Mouse (Mus musculus) midbrain, embryonic 14.5 days (tissue): ENCODE results near the gene Ano10. TPM values are rescaled to one million over a fixed set of nuclear protein-coding genes. Genes with fewer than 3 reads are reported as not detected.

ENCODE experiments used
- ATAC-seq: fragments of 200-750 bp; cut with Nextera tagmentation; 2 replicates; pipeline ENCODE4 v1.8.0; 2017; ENCODE audit warnings: moderate number of reproducible peaks, moderate library complexity; ENCODE audit not compliant: low FRiP score, low TSS enrichment
- DNase-seq: peaks from one replicate; pipeline ENCODE4 v3.0.0-alpha.2; 2015
- H3K27ac ChIP-seq: fragments of 300-500 bp; sonication (generic); replicated peaks from 2 replicates; pipeline ENCODE4 v1.5.1; 2014; ENCODE audit warnings: mild to moderate bottlenecking, low read depth, low read length, moderate library complexity
- H3K27me3 ChIP-seq: fragments of 300-500 bp; sonication (generic); 2 replicates; pipeline ENCODE4 v1.6.1; 2014; ENCODE audit warnings: low read length, control low read depth, mixed read lengths; ENCODE audit not compliant: control insufficient read depth, insufficient read depth
- H3K36me3 ChIP-seq: fragments of 300-500 bp; sonication (generic); 2 replicates; pipeline ENCODE4 v1.6.1; 2014; ENCODE audit warnings: low read length, control low read depth; ENCODE audit not compliant: control insufficient read depth, insufficient read depth
- H3K4me1 ChIP-seq: fragments of 300-500 bp; sonication (generic); 2 replicates; pipeline ENCODE4 v1.6.1; 2014; ENCODE audit warnings: mild to moderate bottlenecking, antibody characterized with exemption, low read length, control low read depth; ENCODE audit not compliant: control insufficient read depth, insufficient read depth
- H3K4me2 ChIP-seq: fragments of 300-500 bp; sonication (generic); 2 replicates; pipeline ENCODE4 v1.6.1; 2014; ENCODE audit warnings: mild to moderate bottlenecking, low read length, moderate library complexity
- H3K4me3 ChIP-seq: fragments of 300-500 bp; sonication (generic); replicated peaks from 2 replicates; pipeline ENCODE4 v1.5.1; 2014; ENCODE audit warnings: low read depth, low read length
- H3K9ac ChIP-seq: fragments of 300-500 bp; sonication (generic); replicated peaks from 2 replicates; pipeline ENCODE4 v1.6.1; 2014; ENCODE audit warnings: mild to moderate bottlenecking, low read length, moderate library complexity
- H3K9me3 ChIP-seq: fragments of 300-500 bp; sonication (generic); 2 replicates; pipeline ENCODE4 v1.6.1; 2016; ENCODE audit warnings: low read length, control low read depth, mixed read lengths; ENCODE audit not compliant: control insufficient read depth
- WGBS: fragments of 180-500 bp; shearing (Covaris S2); extraction: QIAGEN DNeasy Blood & Tissue Kit; methylation state at CpG from one replicate; pipeline ENCODE4 v1.1.7; 2014; 5-methylcytosine and 5-hydroxymethylcytosine counted together
- polyA plus RNA-seq: library from polyadenylated mRNA; unstranded; fragments of >200 nt; fragmentation: Nextera tagmentation; extraction: Ambion mirVana; gene quantifications from 2 replicates; pipeline ENCODE4 v1.2.1, GENCODE M21; 2014

Gene Ano10
- polyA plus RNA-seq, 1 experiment from 2014 or later = 41.2 TPM

GRCm38 (mm10) chr9:122285146-122285832 is 8.9 kb downstream of the Ano10 start:
- peak; percentile 72; the same call in 1 of the 2 replicates for ATAC-seq
- no peak overlapping the region for H3K9ac ChIP-seq
- H3K4me2 ChIP-seq = 0 out of 2 replicates have a peak overlapping the region, but pooled peaks have one; percentile 17
- 0 out of 2 replicates have a peak overlapping the region, but pooled peaks have one; percentile 5 for H3K27ac ChIP-seq
- 9% methylated on average over 6 of the region's 11 CpGs for WGBS
- DNase-seq = peak; percentile 85
- no peaks in the 10 kb centered on the region for H3K9me3 ChIP-seq
- no peak overlapping the region for H3K4me3 ChIP-seq
- no peaks in the 10 kb centered on the region for H3K36me3 ChIP-seq
- peaks cover 13% of the 10 kb centered on the region for H3K4me1 ChIP-seq
- no peaks in the 10 kb centered on the region for H3K27me3 ChIP-seq

GRCm38 (mm10) chr9:122284696-122285095 is 9.5 kb downstream of the Ano10 start:
- 38% methylated on average over 2 of the region's 2 CpGs for WGBS
- no peak for ATAC-seq

DNA sequence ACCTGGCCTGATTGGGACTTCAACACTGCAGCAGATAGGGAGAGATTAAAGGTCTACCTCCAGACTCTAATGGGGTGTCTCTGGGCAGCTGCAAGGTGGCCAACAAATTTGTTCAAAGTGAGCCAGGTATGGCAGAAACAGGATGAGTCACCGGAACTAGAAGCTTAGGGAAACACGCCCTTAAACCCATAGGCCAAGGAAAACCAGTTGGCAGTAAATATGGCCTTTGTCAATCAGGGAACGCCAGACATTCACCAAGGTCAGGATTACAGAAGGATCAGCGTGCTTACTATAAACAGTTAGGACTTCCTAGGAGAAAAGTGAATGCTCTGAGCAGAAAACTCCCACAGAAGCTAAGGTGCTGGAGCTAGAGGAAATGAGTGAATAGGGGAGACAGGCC is 13.2 kb downstream of the Ano10 start:
- Histone ChIP-seq H3K27me3 (no peaks in the 10 kb centered on the region), H3K4me3 (no peak overlapping the region), H3K4me2 (no peak overlapping the region), H3K4me1 (peaks cover 12% of the 10 kb centered on the region), H3K9ac (no peak overlapping the region), H3K9me3 (no peaks in the 10 kb centered on the region), H3K36me3 (peaks cover 4% of the 10 kb centered on the region; the same call in 1 of the 2 replicates), H3K27ac (no peak overlapping the region)
- ATAC-seq (no peak), DNase-seq (no peak)
- WGBS = 94% methylated on average over 4 of the region's 4 CpGs

More at GRCm38 (mm10) chr9:122284696-122285095, 9.5 kb downstream of the Ano10 start:
- H3K4me3 ChIP-seq = no peak overlapping the region
- no peak overlapping the region for H3K4me2 ChIP-seq
- no peaks in the 10 kb centered on the region for H3K36me3 ChIP-seq
- no peak overlapping the region for H3K27ac ChIP-seq
- H3K9me3 ChIP-seq = no peaks in the 10 kb centered on the region
- no peaks in the 10 kb centered on the region for H3K27me3 ChIP-seq
- DNase-seq = no peak
- H3K4me1 ChIP-seq = peaks cover 13% of the 10 kb centered on the region
- H3K9ac ChIP-seq = no peak overlapping the region

GRCm38 (mm10) chr9:122276665-122277064 is 17.6 kb downstream of the Ano10 start:
- H3K9me3 ChIP-seq = no peaks in the 10 kb centered on the region
- H3K4me1 ChIP-seq = no peaks in the 10 kb centered on the region
- peaks cover 40% of the 10 kb centered on the region for H3K36me3 ChIP-seq
- H3K27me3 ChIP-seq = no peaks in the 10 kb centered on the region
- WGBS = 88% methylated on average over 2 of the region's 2 CpGs
- no peak overlapping the region for H3K9ac ChIP-seq
- ATAC-seq (no peak), DNase-seq (no peak)
- no peak overlapping the region for H3K4me3 ChIP-seq
- H3K27ac ChIP-seq = no peak overlapping the region
- H3K4me2 ChIP-seq = no peak overlapping the region

- H3K4me3 ChIP-seq = no peak overlapping the region
- H3K4me2 ChIP-seq = no peak overlapping the region
- no peak for DNase-seq
- WGBS = 88% methylated on average over 4 of the region's 4 CpGs
- H3K27ac ChIP-seq = no peak overlapping the region
- no peaks in the 10 kb centered on the region for H3K9me3 ChIP-seq
- H3K27me3 ChIP-seq = no peaks in the 10 kb centered on the region
- no peak for ATAC-seq
- H3K36me3 ChIP-seq = peaks cover 45% of the 10 kb centered on the region
- H3K9ac ChIP-seq = no peak overlapping the region
- H3K4me1 ChIP-seq = no peaks in the 10 kb centered on the region
Observed at GRCm38 (mm10) chr9:122276134-122276533, 18.1 kb downstream of the Ano10 start.

DNA sequence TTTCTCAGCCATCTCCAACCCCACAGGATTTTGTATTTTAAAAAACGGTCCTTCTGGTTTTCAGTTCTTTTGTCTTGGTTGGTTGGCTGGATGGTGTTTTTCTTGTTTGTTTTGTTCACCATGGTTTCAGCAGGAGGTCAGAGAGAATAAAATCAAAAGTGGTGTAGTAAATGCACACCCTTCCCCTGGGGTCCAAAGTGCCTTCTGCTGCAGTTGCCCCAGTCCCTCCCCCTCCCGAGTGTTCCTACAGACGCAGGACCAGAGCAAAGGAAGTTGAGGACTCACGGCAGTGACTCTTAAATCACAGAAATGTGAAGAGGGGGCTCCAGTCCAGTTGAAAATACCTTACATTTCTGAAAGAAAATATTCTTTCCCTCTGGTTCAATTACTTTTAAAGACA is 19.9 kb downstream of the Ano10 start:
- 69% methylated on average over 4 of the region's 4 CpGs for WGBS

DNA sequence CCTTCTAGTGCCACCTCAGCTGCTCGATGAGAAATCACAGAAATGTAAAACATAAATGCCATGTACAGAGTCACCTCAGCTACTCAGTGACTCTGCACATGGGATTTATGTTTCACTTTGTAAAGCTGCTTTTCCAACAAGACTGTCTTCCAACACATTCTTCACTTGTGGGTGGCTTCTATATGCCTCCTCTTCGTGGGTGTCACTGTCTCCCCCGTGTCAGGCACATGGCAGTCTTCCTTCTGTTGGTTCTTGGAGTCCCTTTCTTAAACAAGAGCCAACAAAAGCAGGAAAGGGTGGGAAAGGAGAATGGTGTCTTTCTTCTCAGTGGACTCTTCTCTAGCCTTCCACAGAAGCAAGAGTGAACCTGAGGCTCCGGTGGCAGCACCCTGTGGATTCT is 20.3 kb downstream of the Ano10 start:
- H3K4me1 ChIP-seq = no peaks in the 10 kb centered on the region
- H3K27ac ChIP-seq = no peak overlapping the region
- no peak overlapping the region for H3K4me2 ChIP-seq
- H3K4me3 ChIP-seq = no peak overlapping the region
- no peak for DNase-seq
- no peaks in the 10 kb centered on the region for H3K27me3 ChIP-seq
- no peak for ATAC-seq
- H3K9ac ChIP-seq = no peak overlapping the region
- WGBS = 89% methylated on average over 4 of the region's 4 CpGs
- H3K36me3 ChIP-seq = peaks cover 50% of the 10 kb centered on the region
- no peaks in the 10 kb centered on the region for H3K9me3 ChIP-seq

More for the DNA sequence above, 19.9 kb downstream of the Ano10 start:
- H3K9me3 ChIP-seq = no peaks in the 10 kb centered on the region
- no peak overlapping the region for H3K27ac ChIP-seq
- DNase-seq = no peak
- no peaks in the 10 kb centered on the region for H3K27me3 ChIP-seq
- H3K4me1 ChIP-seq = no peaks in the 10 kb centered on the region
- no peak overlapping the region for H3K4me2 ChIP-seq
- no peak overlapping the region for H3K4me3 ChIP-seq
- ATAC-seq = no peak
- H3K36me3 ChIP-seq = peaks cover 50% of the 10 kb centered on the region
- no peak overlapping the region for H3K9ac ChIP-seq

GRCm38 (mm10) chr9:122271866-122272265 is 22.4 kb downstream of the Ano10 start:
- Histone ChIP-seq H3K27me3 (no peaks in the 10 kb centered on the region), H3K9ac (no peak overlapping the region), H3K27ac (no peak overlapping the region), H3K4me2 (no peak overlapping the region), H3K36me3 (peaks cover 50% of the 10 kb centered on the region), H3K9me3 (no peaks in the 10 kb centered on the region), H3K4me3 (no peak overlapping the region), H3K4me1 (no peaks in the 10 kb centered on the region)
- ATAC-seq = no peak
- 83% methylated on average over 4 of the region's 4 CpGs for WGBS
- DNase-seq = no peak

- DNase-seq (no peak), ATAC-seq (no peak)
- H3K36me3 ChIP-seq = peaks cover 55% of the 10 kb centered on the region
- H3K4me1 ChIP-seq = no peaks in the 10 kb centered on the region
- H3K27ac ChIP-seq = no peak overlapping the region
- H3K4me3 ChIP-seq = no peak overlapping the region
- H3K9me3 ChIP-seq = no peaks in the 10 kb centered on the region
- no peak overlapping the region for H3K4me2 ChIP-seq
- H3K9ac ChIP-seq = no peak overlapping the region
- WGBS = 95% methylated on average over 3 of the region's 3 CpGs
- H3K27me3 ChIP-seq = no peaks in the 10 kb centered on the region
Observed at GRCm38 (mm10) chr9:122271318-122271717, 22.9 kb downstream of the Ano10 start.
